Mouse (Mus musculus) heart, embryonic 16.5 days (tissue): ENCODE results near the gene Pde1c. TPM values are rescaled to one million over a fixed set of nuclear protein-coding genes. Genes with fewer than 3 reads are reported as not detected.

ENCODE experiments used
- ATAC-seq: fragments of 200-750 bp; cut with Nextera tagmentation; replicated peaks from 2 replicates; pipeline ENCODE4 v1.8.0; 2017; ENCODE audit warnings: moderate number of reproducible peaks; ENCODE audit not compliant: insufficient read depth, low FRiP score; ENCODE audit errors: extremely low read depth
- H3K27ac ChIP-seq: fragments of 300-500 bp; sonication (generic); 2 replicates; pipeline ENCODE4 v1.5.1; 2014; ENCODE audit warnings: mild to moderate bottlenecking, low read length, control low read depth, moderate library complexity
- H3K27me3 ChIP-seq: fragments of 300-500 bp; sonication (generic); 2 replicates; pipeline ENCODE4 v1.6.1; 2014; ENCODE audit warnings: low read length, mixed read lengths; ENCODE audit not compliant: control insufficient read depth, insufficient read depth
- H3K36me3 ChIP-seq: fragments of 300-500 bp; sonication (generic); 2 replicates; pipeline ENCODE4 v1.6.1; 2014; ENCODE audit not compliant: control insufficient read depth, insufficient read depth
- H3K4me1 ChIP-seq: fragments of 300-500 bp; sonication (generic); 2 replicates; pipeline ENCODE4 v1.6.1; 2014; ENCODE audit warnings: low read length, mixed read lengths; ENCODE audit not compliant: control insufficient read depth, insufficient read depth
- H3K4me2 ChIP-seq: fragments of 300-500 bp; sonication (generic); 2 replicates; pipeline ENCODE4 v1.6.1; 2014; ENCODE audit warnings: low read depth, mild to moderate bottlenecking, control low read depth, low read length
- H3K4me3 ChIP-seq: fragments of 300-500 bp; sonication (generic); 2 replicates; pipeline ENCODE4 v1.5.1; 2014; ENCODE audit warnings: mild to moderate bottlenecking, control low read depth, low read length
- H3K9ac ChIP-seq: fragments of 300-500 bp; sonication (generic); 2 replicates; pipeline ENCODE4 v1.6.1; 2014; ENCODE audit warnings: low read length, control low read depth
- H3K9me3 ChIP-seq: fragments of 300-500 bp; sonication (generic); replicated peaks from 2 replicates; pipeline ENCODE4 v1.6.1; 2016; ENCODE audit warnings: low read length; ENCODE audit not compliant: control insufficient read depth
- WGBS: fragments of 180-500 bp; shearing (Covaris S2); extraction: QIAGEN DNeasy Blood & Tissue Kit; methylation state at CpG from one replicate; pipeline ENCODE4 v1.1.7; 2014; 5-methylcytosine and 5-hydroxymethylcytosine counted together
- microRNA-seq: library from miRNA; unstranded; fragments of <30 nt; microRNA quantifications from one replicate; pipeline ENCODE4, GENCODE M21; 2017
- polyA plus RNA-seq: library from polyadenylated mRNA; unstranded; fragments of >200 nt; fragmentation: Nextera tagmentation; extraction: Ambion mirVana; gene quantifications from 2 replicates; pipeline ENCODE4 v1.2.1, GENCODE M21; 2015

Pde1c gene
- polyA plus RNA-seq, 1 experiment from 2014 or later: 12.7 TPM

DNA sequence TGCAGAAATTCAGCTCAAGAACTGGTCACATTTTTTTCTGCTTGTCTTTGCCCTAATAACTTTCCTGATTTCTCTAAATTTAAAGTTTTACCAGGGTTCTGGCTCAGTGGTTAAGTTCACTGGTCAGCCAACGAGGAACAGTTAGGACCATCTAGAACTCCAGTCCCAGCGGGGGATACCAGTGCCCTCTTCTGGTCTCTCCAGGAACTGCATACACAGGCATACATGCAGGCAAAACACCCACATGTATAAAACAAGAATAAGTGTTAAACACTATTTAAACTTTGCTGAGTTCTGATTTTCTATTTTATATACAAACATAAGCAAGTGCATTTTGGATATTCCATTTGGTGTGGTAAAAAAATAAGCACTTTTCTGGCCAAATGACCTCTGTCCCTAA, 543.4 kb downstream of the Pde1c start:
- Histone ChIP-seq H3K4me1 (peaks cover 2% of the 10 kb centered on the region; the same call in 1 of the 2 replicates), H3K27me3 (no peaks in the 10 kb centered on the region), H3K4me2 (no peak overlapping the region), H3K27ac (no peak overlapping the region), H3K9ac (no peak overlapping the region), H3K36me3 (no peaks in the 10 kb centered on the region), H3K4me3 (no peak overlapping the region), H3K9me3 (no peaks in the 10 kb centered on the region)
- 62% methylated on average over 2 of the region's 2 CpGs for WGBS
- no peak for ATAC-seq

Small RNAs within 50 kb of the gene (microRNA-seq; reads per million reads assigned to microRNA genes)
- gene Gm44413: not detected

Other genes with a start within 250 kb of the Pde1c start
- 50.7 and 56.3 TPM in 2 replicates for gene Lsm5, start 135.6 kb upstream of the Pde1c start, polyA plus RNA-seq
- 7.3 and 7.7 TPM in 2 replicates for gene Avl9, start 145.8 kb upstream of the Pde1c start, polyA plus RNA-seq
- 27.6 and 32.6 TPM in 2 replicates for gene Kbtbd2, start 228.7 kb upstream of the Pde1c start, polyA plus RNA-seq